Mouse (Mus musculus) cerebellum, adult 2 months (tissue): ENCODE measurements around the gene Taar8a. TPM values are rescaled to one million over a fixed set of nuclear protein-coding genes. Genes with fewer than 3 reads are reported as not detected.
"Not testable (repeated sequence)": the region's sequence is repeated elsewhere in the genome, so short reads cannot be mapped to it uniquely, and the experiment has no call there.

Experiments
- DNase-seq, 2 experiments: peaks; one replicate each; pipeline ENCODE4 v3.0.0; 2021
- H3K27ac ChIP-seq: fragments of 200-500 bp; 2 replicates; pipeline ENCODE4 v1.5.1; 2012; ENCODE audit warnings: low read length, control low read depth, inconsistent platforms; ENCODE audit not compliant: insufficient read depth
- H3K27me3 ChIP-seq: fragments of 200-500 bp; 2 replicates; pipeline ENCODE4 v1.6.1; 2012; ENCODE audit warnings: inconsistent platforms, mild to moderate bottlenecking, low read length, moderate library complexity; ENCODE audit not compliant: control insufficient read depth, insufficient read depth
- H3K4me1 ChIP-seq: fragments of 200-500 bp; 2 replicates; pipeline ENCODE4 v1.6.1; 2011; ENCODE audit warnings: low read length; ENCODE audit not compliant: control insufficient read depth, insufficient read depth
- H3K4me3 ChIP-seq: fragments of 200-500 bp; replicated peaks from 2 replicates; pipeline ENCODE3; 2011; ENCODE audit warnings: mild to moderate bottlenecking, low read depth, low read length, control low read depth; ENCODE audit not compliant: insufficient read depth
- CTCF ChIP-seq: fragments of 200-500 bp; IDR thresholded peaks from 2 replicates; pipeline ENCODE4 v1.5.1; 2011; ENCODE audit warnings: low read depth, mild to moderate bottlenecking, control low read depth, low read length, moderate library complexity, borderline replicate concordance; ENCODE audit not compliant: insufficient read depth
- POLR2A ChIP-seq: fragments of 200-500 bp; IDR thresholded peaks from 2 replicates; pipeline ENCODE4 v1.6.1; 2011; ENCODE audit warnings: low read length, control low read depth, borderline replicate concordance; ENCODE audit not compliant: insufficient read depth
- WGBS: fragments of 180-500 bp; shearing (Covaris S2); methylation state at CpG from one replicate; pipeline ENCODE4 v1.1.7; 2018; 5-methylcytosine and 5-hydroxymethylcytosine counted together
- polyA plus RNA-seq: library from polyadenylated mRNA; depleted of rRNA; stranded (reverse); fragments of >200 nt; gene quantifications from 2 replicates; pipeline ENCODE4 v1.2.3, GENCODE M21; 2012; rRNA removed

The Taar8a gene
- polyA plus RNA-seq, 1 experiment, result not detected

- DNase-seq, result no peak
- Histone ChIP-seq H3K27ac (no peak overlapping the region), H3K4me1 (no peaks in the 10 kb centered on the region), H3K4me3 (no peak overlapping the region), H3K27me3 (no peaks in the 10 kb centered on the region)
- TF ChIP-seq CTCF (no peak), POLR2A (no peak)
- 72% methylated on average over 3 of the region's 3 CpGs for WGBS
Observed at GRCm38 (mm10) chr10:24108236-24108635, 31.9 kb downstream of the Taar8a start.

- not testable (repeated sequence) for H3K27ac ChIP-seq, H3K4me3 ChIP-seq, DNase-seq, H3K4me1 ChIP-seq, H3K27me3 ChIP-seq
- WGBS, result 71% methylated on average over 8 of the region's 8 CpGs
Observed at GRCm38 (mm10) chr10:24109434-24109833, 33.1 kb downstream of the Taar8a start, which contains the start of gene Taar9. Taar9 (minus strand) TSS chr10:24109534.

- 45% methylated on average over 6 of the region's 6 CpGs for WGBS
- Histone ChIP-seq H3K4me1 (no peaks in the 10 kb centered on the region), H3K4me3 (no peak overlapping the region), H3K27me3 (no peaks in the 10 kb centered on the region), H3K27ac (no peak overlapping the region)
- TF ChIP-seq CTCF, result peak; percentile 47; the same call in 1 of the 2 replicates
- TF ChIP-seq POLR2A, result no peak
- peak; percentile 10 to 37 for DNase-seq
Observed at GRCm38 (mm10) chr10:24111116-24111778, 34.9 kb downstream of the Taar8a start.

Other genes with a start within 250 kb of the Taar8a start
- 0.05 TPM in 1 of 2 replicates, not detected in the other for gene Vnn3, start 225.0 kb upstream of the Taar8a start, polyA plus RNA-seq
- gene Vnn1, start 181.8 kb upstream of the Taar8a start, polyA plus RNA-seq, result 0.05 and 0.11 TPM in 2 replicates
- gene Taar1, start 156.1 kb upstream of the Taar8a start, polyA plus RNA-seq, result not detected in 2 replicates
- gene Taar2, start 137.9 kb upstream of the Taar8a start, polyA plus RNA-seq, result not detected in 2 replicates
- gene Taar3, start 126.9 kb upstream of the Taar8a start, polyA plus RNA-seq, result not detected in 2 replicates
- gene Taar4, start 116.0 kb upstream of the Taar8a start, polyA plus RNA-seq, result not detected in 2 replicates
- not detected in 2 replicates for gene Taar5, start 105.8 kb upstream of the Taar8a start, polyA plus RNA-seq
- not detected in 2 replicates for gene Taar6, start 90.9 kb upstream of the Taar8a start, polyA plus RNA-seq
- gene Taar7a, start 83.0 kb upstream of the Taar8a start, polyA plus RNA-seq, result not detected in 2 replicates
- gene Taar7b, start 76.6 kb upstream of the Taar8a start, polyA plus RNA-seq, result not detected in 2 replicates
- not detected in 2 replicates for gene Taar7d, start 49.3 kb upstream of the Taar8a start, polyA plus RNA-seq
- not detected in 2 replicates for gene Taar7e, start 38.9 kb upstream of the Taar8a start, polyA plus RNA-seq
- gene Taar7f, start 27.0 kb upstream of the Taar8a start, polyA plus RNA-seq, result not detected in 2 replicates
- not detected in 2 replicates for gene Taar8b, start 15.8 kb downstream of the Taar8a start, polyA plus RNA-seq
- gene Taar8c, start 25.4 kb downstream of the Taar8a start, polyA plus RNA-seq, result not detected in 2 replicates
- gene Taar9, start 33.0 kb downstream of the Taar8a start, polyA plus RNA-seq, result not detected in 2 replicates
- gene Stx7, start 72.8 kb downstream of the Taar8a start, polyA plus RNA-seq, result 146 and 147 TPM in 2 replicates
- 1.7 and 3.5 TPM in 2 replicates for gene Moxd1, start 147.0 kb downstream of the Taar8a start, polyA plus RNA-seq